Mouse (Mus musculus) ovary, postnatal 10 days (tissue): ENCODE data around the gene Pde3a.
A peak's percentile ranks its signal among the peaks of the same experiment; 100 is the strongest.

Source experiments
- DNase-seq: peaks from one replicate; pipeline ENCODE4 v3.0.0; 2022; ENCODE audit warnings: low spot score

The Pde3a gene

GRCm38 (mm10) chr6:141405496-141405895 is 156.4 kb downstream of the Pde3a start:
- no peak for DNase-seq

GRCm38 (mm10) chr6:141408758-141409157 is 159.7 kb downstream of the Pde3a start:
- no peak for DNase-seq

- DNase-seq: no peak
Observed at GRCm38 (mm10) chr6:141410836-141411235, 161.8 kb downstream of the Pde3a start.

- no peak for DNase-seq
Observed at GRCm38 (mm10) chr6:141425114-141425513, 176.0 kb downstream of the Pde3a start.

- no peak for DNase-seq
Observed at GRCm38 (mm10) chr6:141428587-141428986, 179.5 kb downstream of the Pde3a start.

GRCm38 (mm10) chr6:141430134-141430533 is 181.1 kb downstream of the Pde3a start:
- DNase-seq: no peak

GRCm38 (mm10) chr6:141432271-141432974 is 183.4 kb downstream of the Pde3a start:
- DNase-seq: no peak

- no peak for DNase-seq
Observed at GRCm38 (mm10) chr6:141433917-141434756, 185.1 kb downstream of the Pde3a start.

- no peak for DNase-seq
Observed at GRCm38 (mm10) chr6:141435160-141435559, 186.1 kb downstream of the Pde3a start.

- DNase-seq: no peak
Observed at GRCm38 (mm10) chr6:141439965-141440364, 190.9 kb downstream of the Pde3a start.

- peak; percentile 27 for DNase-seq
Observed at GRCm38 (mm10) chr6:141447547-141447946, 198.5 kb downstream of the Pde3a start.

- no peak for DNase-seq
Observed at GRCm38 (mm10) chr6:141448886-141449285, 199.8 kb downstream of the Pde3a start.

- DNase-seq: no peak
Observed at GRCm38 (mm10) chr6:141455335-141455734, 206.3 kb downstream of the Pde3a start.

- DNase-seq: no peak
Observed at GRCm38 (mm10) chr6:141456591-141456990, 207.5 kb downstream of the Pde3a start.

- DNase-seq: no peak
Observed at GRCm38 (mm10) chr6:141470251-141470650, 221.2 kb downstream of the Pde3a start.

- DNase-seq: no peak
Observed at GRCm38 (mm10) chr6:141474223-141474622, 225.2 kb downstream of the Pde3a start.

GRCm38 (mm10) chr6:141474696-141475095 is 225.6 kb downstream of the Pde3a start:
- no peak for DNase-seq

GRCm38 (mm10) chr6:141485302-141486021 is 236.4 kb downstream of the Pde3a start:
- DNase-seq: no peak

GRCm38 (mm10) chr6:141487266-141487665 is 238.2 kb downstream of the Pde3a start:
- no peak for DNase-seq

GRCm38 (mm10) chr6:141488619-141489018 is 239.6 kb downstream of the Pde3a start:
- no peak for DNase-seq

- DNase-seq: no peak
Observed at GRCm38 (mm10) chr6:141494909-141495308, 245.8 kb downstream of the Pde3a start.

GRCm38 (mm10) chr6:141495634-141496418 is 246.8 kb downstream of the Pde3a start:
- DNase-seq: no peak
